Mouse (Mus musculus): ENCODE data around the gene Hras.

Hras gene

GRCm38 (mm10) chr7:141169866-141170265 is 23.9 kb downstream of the Hras start:
- no peak for TF ChIP-seq GATA4 (IDR thresholded peaks at IDR 0.05; ENCODE audit: insufficient replicate concordance, low read length)

DNA sequence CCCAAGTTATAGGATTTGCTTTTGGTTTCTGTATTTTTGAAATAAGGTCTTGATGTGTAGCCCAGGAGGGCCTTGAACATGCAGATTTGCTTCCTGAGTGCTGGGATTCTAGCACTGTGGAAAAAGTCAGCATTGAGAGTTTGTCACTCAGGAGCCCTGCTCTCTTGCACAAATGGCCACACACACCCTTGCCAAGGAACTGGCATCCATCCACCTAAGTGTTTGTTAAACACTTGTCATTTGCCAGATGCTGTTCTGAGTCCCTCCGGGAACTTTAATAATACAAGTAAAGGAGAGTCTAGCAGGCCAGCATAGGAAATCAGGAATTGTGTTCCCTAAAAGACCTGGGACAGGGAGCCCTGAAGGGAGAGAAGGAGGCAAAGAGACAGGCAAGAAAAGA is 24.5 kb downstream of the Hras start:
- no peak for TF ChIP-seq GATA4 (IDR thresholded peaks at IDR 0.05; ENCODE audit: insufficient replicate concordance, low read length)

DNA sequence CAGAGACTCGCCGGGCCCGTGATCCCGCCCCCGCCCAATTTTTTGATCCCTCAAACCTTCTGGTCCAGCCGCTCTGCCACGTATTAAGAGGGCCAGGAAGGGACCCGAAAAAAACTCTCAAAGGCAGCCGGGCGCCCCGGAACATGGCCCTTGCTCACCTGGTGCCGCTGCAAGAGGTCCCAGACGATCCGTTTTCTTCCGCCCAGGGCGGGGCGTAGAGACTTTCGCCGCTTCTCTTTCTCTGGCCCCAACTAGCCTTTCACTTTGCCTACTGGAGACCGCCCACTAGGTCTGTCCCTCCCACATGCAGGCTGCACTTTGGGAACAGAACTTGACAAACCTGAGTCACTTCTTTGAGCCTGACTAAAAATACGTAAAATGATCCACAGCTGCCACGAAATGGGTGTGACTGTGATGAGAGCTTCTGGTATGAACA is 25.3 kb downstream of the Hras start:
- TF ChIP-seq GATA4 (IDR thresholded peaks at IDR 0.05; ENCODE audit: insufficient replicate concordance, low read length), result no peak

DNA sequence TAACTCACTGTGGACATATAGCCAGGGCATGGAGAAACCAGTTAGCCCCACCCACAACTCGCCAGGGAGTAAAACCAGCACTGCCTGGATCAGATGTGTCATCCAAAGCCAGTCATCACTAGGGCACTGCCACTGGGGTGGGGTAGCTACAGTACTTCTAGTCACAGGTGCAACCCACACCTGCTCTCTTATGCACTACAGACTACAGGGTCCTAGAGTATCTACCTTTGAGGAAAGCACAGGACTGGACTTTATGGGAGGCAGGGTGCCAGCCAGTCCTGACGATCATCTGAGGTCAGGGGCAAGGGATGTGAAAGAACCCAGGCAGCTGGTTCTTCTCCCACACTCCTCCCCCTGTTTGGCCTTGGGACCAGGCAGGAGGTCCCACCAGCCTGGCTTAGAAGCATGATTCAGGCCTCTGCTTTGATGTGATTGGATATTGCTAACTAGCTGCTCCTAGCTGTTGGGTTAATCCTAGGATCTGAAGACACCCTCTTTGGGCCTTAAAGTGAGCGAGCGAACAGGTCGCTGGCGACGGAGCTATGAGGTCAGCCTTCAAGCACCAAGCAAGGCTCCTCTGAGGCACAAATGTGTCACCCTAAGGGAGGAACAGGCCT is 25.8 kb downstream of the Hras start:
- no peak for TF ChIP-seq GATA4 (IDR thresholded peaks at IDR 0.05; ENCODE audit: insufficient replicate concordance, low read length)

DNA sequence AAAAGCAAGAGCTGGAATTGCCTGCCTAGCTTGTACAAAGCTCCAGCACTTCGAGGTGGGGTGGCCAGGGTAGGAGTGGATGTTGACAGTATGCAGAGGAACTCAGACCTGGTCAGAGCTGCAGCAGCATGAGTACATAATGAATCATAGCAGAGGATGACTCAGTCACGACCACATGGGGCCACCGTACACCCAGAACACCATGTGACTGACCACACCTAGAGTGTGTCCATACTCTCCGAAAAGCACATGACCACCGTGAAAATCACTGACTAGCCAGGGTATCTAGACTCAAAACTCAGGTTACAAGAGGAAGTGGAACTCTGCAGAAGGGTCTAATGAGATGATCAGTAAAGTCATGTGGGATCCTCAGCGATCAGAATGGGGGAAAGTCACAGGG is 29.0 kb downstream of the Hras start:
- TF ChIP-seq GATA4 (IDR thresholded peaks at IDR 0.05; ENCODE audit: insufficient replicate concordance, low read length), result no peak

GRCm38 (mm10) chr7:141164397-141164796 is 29.4 kb downstream of the Hras start:
- TF ChIP-seq GATA4 (IDR thresholded peaks at IDR 0.05; ENCODE audit: insufficient replicate concordance, low read length), result no peak

GRCm38 (mm10) chr7:141155362-141155761 is 38.4 kb downstream of the Hras start:
- no peak for TF ChIP-seq GATA4 (IDR thresholded peaks at IDR 0.05; ENCODE audit: insufficient replicate concordance, low read length)

DNA sequence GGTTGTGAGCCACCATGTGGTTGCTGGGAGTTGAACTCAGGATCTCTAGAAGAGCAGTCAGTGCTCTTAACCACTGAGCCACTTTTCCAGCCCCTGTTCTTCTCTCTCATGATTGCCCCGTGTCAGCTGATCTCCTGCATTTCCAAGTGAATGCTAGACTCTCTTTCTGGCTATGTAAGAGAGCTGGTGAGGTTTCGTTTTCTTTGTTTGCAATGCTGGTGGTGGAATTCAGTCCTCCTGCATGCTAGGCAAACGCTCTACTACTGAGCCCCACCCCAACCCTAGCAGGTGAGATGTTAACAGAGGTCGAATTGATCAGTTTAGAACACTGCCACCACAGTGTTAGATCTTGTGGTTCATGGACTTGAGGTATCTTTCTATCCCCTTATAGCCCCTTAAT is 45.2 kb downstream of the Hras start:
- TF ChIP-seq GATA4 (IDR thresholded peaks at IDR 0.05; ENCODE audit: insufficient replicate concordance, low read length), result no peak

- no peak for TF ChIP-seq GATA4 (IDR thresholded peaks at IDR 0.05; ENCODE audit: insufficient replicate concordance, low read length)
These were observed 46.8 kb downstream of the Hras start for GRCm38 (mm10) chr7:141147044-141147443.

DNA sequence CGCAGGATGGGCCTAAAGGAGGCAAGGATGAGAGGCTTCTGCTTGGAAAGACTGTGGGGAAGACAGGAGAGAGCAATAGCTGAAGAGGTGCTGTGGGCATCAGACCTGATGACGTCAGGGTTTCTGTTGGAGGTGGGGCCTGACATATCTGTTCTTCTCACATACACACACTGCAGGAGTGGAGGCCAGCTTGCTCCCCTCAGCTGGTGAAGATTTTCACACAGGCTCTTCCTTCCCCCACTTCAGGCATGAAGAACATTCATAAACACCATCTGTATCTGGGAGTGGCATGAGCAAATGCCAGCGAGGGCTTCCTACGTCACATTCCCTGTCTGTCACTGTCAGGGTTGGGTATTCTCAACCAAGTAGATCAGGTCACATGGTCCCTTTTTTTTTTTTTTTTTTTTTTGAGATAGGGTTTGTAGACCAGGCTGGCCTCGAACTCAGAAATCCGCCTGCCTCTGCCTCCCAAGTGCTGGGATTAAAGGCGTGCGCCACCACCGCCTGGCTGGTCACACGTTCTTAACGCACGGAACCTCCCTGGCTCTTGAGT is 47.7 kb downstream of the Hras start:
- no peak for TF ChIP-seq GATA4 (IDR thresholded peaks at IDR 0.05; ENCODE audit: insufficient replicate concordance, low read length)

- TF ChIP-seq GATA4 (IDR thresholded peaks at IDR 0.05; ENCODE audit: insufficient replicate concordance, low read length), result no peak
These were observed 48.4 kb downstream of the Hras start for GRCm38 (mm10) chr7:141145403-141145802.

- no peak for TF ChIP-seq GATA4 (IDR thresholded peaks at IDR 0.05; ENCODE audit: insufficient replicate concordance, low read length)
These were observed 49.2 kb downstream of the Hras start for GRCm38 (mm10) chr7:141144650-141145049.

DNA sequence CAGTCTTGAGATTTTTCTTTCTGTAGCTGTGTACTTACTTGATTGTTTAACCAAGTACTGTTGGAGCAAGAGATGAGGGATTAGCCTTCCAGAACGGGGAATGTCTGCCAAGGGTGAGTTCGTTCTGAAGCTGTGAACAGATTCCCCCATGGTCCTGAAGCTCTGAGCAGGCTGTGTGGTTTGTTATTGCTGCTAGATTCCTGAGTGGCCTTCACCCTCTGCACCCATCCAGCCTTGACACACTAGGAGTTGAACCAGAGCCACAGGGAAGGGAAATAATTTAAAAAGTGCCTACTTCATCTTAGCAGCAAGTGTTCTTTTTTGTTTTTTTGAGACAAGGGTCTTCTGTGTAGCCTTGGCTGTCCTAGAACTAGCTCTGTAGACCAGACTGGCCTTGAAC is 49.9 kb downstream of the Hras start:
- no peak for TF ChIP-seq GATA4 (IDR thresholded peaks at IDR 0.05; ENCODE audit: insufficient replicate concordance, low read length)

GRCm38 (mm10) chr7:141143112-141143511 is 50.7 kb downstream of the Hras start:
- no peak for TF ChIP-seq GATA4 (IDR thresholded peaks at IDR 0.05; ENCODE audit: insufficient replicate concordance, low read length)

- TF ChIP-seq GATA4 (IDR thresholded peaks at IDR 0.05; ENCODE audit: insufficient replicate concordance, low read length), result no peak
These were observed 52.5 kb downstream of the Hras start for GRCm38 (mm10) chr7:141141326-141141725.

All from liver, adult (tissue).